Mouse (Mus musculus) frontal cortex, postnatal 25 days (tissue): ENCODE results near the gene Tarsl2.
A peak's percentile ranks its signal among the peaks of the same experiment; 100 is the strongest.

ENCODE experiments used
- DNase-seq, 2 experiments: peaks; one replicate each; pipeline ENCODE4 v3.0.0; 2022; ENCODE audit warnings: low spot score in 2 of 2

Tarsl2 gene

GRCm38 (mm10) chr7:65650662-65651061, 6.0 kb downstream of the Tarsl2 start:
- no peak for DNase-seq

DNA sequence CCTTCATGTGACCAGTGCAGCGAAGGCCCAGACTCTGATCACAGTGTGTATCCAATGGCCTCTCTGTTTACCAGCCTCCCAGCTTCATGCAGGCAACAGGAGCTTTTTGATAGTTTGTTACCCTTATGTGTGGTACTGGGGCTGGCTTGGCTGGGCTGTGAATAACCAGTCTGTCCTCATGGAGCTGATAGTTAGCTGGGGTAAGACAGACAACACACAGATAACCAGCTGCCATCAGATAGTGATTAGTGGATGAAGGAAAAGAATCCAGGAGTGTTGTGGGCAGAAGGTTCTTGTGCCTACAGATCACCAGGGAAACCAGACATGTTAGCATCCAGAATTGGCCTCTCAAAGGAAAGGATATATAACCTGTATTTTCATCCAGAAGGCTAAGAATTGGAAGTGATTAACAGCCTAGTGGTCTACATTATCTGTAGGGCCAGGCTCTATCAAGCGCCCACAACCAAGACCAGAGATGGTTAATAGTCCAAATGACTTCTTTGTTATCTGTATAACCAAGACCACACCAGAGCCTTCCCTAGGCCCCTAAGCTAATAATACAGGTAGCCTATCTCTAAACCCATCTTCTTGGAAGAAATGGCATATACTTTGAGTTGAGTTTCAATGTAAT, 12.9 kb downstream of the Tarsl2 start:
- no peak for DNase-seq

DNA sequence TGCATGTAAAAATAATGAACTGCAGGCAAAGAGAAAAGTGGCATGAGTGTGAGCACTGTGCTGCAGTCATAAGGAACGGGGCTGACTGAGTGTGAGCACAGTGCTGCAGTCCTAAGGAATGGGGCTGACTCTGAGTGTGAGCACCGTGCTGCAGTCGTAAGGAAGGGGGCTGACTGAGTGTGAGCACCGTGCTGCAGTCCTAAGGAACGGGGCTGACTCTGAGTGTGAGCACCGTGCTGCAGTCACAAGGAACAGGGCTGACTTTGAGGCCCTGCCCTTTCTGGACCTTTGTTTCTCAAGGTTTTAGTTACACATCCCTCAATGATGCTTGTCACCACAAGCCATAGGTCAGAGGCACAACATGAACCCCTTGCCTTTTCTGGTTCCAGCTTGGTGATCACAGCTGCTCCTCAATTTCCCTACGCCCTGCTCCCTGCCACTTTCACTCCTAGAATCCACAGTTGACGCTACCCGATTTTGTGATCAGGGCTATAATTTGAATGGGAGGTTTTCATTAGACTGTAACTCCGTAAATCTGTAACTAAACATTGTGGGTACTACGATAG, 18.6 kb downstream of the Tarsl2 start:
- DNase-seq: no peak

- no peak for DNase-seq
These were observed 19.2 kb downstream of the Tarsl2 start for GRCm38 (mm10) chr7:65663886-65664285.

GRCm38 (mm10) chr7:65667491-65667890, 22.8 kb downstream of the Tarsl2 start:
- DNase-seq: no peak

DNA sequence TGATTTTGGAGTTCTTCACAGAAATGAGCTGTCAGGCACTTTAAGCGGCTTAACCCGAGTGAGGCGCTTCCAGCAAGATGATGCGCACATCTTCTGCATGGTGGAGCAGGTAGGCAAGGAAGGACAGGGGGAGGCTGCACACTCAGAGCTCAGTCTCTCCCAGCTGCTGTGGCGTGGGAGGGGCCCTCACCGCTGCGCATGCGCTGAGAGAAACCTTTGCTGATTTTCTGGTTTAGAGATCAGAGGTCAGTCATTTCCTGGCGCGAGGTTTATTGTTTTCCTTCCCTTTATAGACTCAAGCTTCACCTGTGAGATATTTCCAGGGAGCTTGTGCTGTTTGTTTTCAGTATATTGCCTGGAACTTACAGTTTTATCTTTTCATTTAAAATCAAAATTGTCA, 33.4 kb downstream of the Tarsl2 start:
- DNase-seq: no peak

DNA sequence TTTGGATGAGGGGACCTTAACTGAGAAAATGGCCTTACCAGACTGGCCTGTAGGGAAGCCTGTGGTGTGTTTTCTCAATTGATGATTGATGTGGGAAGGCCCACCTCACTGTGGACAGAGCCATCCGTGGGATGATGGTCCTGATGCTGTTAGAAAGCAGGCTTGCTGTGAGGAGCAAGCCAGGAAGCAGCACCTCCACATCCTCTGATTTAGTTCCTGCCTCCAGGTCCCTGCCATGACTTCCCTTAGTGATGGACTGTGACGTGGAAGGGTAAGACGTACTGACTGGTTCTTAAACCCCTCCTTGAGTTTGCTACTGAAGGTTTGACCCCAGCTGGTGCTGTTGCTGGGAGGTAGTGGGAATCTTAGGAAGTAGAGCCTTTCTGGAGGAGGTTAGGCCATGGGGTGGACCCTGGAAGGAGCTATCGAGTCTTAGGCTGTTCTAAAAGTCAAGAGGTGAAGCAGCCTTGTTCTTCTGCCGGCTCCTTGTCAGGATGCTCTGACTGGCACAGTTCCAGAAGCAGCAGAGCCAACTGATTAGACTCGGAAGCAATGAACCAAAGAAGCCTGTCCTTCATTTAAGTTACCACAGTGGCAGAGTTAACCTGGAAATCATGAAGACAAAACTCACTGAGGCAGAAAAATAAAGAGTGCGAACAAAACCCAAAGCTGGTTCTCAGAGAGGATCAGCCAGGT, 34.4 kb downstream of the Tarsl2 start:
- DNase-seq: no peak

- no peak for DNase-seq
These were observed 36.5 kb downstream of the Tarsl2 start for GRCm38 (mm10) chr7:65681166-65681565.

DNA sequence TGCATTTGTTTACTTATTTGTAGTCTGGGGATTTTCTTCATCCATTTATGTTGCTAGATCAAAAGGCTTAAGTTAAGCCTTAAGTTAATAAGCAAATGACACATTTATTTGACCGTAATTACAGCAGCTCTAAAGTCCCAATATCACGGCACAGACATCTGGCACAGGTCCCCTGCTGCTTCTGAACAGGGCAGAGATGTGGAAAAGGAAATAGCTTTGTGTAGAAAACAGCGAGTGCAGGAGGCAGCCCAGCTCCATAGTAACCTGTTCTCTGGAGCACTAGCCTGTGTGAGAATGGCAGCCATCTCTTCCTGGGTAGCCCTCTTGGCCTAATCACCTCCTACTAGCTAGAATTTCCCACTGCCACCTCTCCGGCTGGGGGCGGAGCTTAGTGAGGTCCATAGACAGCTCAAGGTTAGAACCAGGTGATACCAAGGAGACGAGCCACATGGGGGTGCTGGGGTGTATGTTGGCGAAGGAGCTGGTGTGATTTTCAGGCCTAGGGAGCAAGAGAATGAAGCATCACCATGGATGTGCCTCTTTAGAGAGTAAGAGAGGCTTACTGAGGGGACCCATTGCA, 39.6 kb downstream of the Tarsl2 start:
- no peak for DNase-seq

DNA sequence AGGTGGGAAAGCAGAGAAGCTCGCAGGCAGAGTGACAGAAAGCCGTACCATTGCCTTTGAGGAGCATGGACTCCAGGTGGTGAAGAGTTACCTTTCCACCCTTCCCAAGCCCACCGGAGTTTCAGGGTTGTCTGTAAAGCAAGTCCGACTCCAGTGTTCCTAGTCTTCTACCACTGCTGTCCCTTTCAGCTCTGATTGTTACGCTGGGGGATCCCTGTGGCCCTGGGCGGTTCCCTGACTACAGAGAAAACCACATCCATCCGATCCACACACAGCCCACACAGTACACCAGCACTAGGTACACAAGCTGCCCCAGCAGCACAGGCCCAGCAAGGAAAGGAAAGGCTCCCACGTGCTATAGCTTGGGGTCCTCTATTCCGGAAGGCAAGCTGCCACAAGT, 42.0 kb downstream of the Tarsl2 start:
- no peak for DNase-seq

DNA sequence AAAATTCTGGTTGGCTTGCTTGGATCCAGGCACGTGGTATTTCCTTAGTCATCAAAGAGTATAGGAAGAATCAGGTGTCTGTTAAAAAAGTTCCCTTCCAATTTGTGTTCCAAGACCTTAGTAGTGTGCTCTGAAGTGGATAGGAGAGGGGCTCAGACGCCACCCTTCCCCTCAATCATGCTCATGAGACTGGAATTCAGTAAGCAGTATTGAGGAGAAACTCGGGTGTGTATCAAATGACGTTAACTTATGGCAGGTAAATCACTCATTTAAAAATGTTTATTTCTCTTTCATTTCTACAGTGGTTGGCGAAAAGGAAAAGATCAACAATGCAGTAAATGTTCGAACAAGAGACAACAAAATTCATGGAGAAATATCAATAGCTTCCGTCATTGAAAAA, 46.2 kb downstream of the Tarsl2 start, which contains the start of gene Tm2d3:
TSS of gene Tm2d3 (plus strand) at position 301 of the 400 bp plus-strand sequence.
- DNase-seq: no peak

GRCm38 (mm10) chr7:65691929-65692605, 47.4 kb downstream of the Tarsl2 start:
- DNase-seq: no peak

- DNase-seq: no peak
These were observed 48.2 kb downstream of the Tarsl2 start for GRCm38 (mm10) chr7:65692883-65693282.

DNA sequence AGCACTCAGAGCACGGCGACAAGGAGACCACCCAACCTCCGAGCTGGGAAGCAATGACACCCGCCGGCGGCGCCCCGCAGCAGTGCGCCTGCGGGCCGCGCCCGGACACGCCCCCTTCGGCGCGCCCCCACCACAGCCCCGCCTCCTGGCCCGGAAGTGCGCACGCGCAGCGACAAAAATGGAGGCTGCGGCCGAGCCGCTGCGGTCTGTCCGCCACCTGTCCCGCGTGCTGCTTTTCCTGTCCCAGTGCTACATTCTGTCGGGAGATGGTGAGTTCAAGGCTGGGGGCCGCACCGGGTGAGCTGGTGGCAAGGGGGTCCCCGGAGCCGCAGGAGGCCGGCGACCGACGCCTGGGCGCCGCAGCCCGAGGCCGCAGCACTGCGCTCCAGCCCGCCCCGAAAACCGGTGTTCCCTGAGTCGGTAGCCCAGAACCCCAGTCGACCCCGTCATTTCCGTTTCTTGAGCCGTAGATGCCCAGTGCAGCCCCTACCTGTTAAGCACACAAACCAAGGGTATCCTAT, 48.7 kb downstream of the Tarsl2 start:
- DNase-seq: peak; percentile 69 to 80

DNA sequence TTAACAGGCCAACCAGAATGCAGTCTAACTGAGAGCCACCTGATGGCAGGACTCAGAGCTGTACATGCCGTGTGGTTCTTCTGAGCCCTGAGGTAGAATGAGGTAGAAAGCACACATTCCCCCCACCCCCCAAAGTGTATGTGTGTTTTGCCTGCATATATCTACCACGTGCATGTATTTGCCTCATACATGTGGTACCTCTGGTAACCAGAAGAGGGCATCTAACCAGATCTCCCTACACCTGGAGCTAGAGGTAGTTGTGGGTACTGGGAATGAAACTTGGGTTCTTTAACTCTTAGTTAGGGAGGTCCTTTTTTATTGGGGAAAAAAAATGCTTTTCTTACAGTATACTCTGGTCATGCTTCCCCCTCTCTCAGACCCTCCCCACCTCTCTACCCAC, 51.8 kb downstream of the Tarsl2 start:
- DNase-seq: no peak

GRCm38 (mm10) chr7:65702076-65702475, 57.4 kb downstream of the Tarsl2 start:
- no peak for DNase-seq

- DNase-seq: peak; percentile 78 to 90
These were observed 60.1 kb downstream of the Tarsl2 start for GRCm38 (mm10) chr7:65704818-65705242.

DNA sequence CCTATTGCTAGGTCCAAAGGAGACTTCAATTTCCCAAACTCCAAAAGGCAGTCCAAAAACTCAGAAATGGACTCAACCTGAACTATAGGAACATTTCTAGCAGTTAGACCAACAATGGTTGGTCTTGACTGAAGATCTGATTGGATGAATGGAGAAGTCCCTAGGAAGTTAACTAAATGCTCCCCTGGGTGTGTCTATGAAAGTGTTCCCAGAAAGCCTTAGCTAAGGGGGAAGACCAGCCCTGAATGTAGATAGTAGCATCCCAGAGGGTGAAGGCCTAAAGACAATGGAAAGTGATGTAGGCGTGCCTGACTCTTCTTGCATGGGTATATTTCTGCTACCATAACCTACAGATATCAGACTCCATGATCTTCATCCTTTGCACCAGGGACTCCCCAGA, 63.8 kb downstream of the Tarsl2 start:
- DNase-seq: no peak

- DNase-seq: no peak
These were observed 65.6 kb downstream of the Tarsl2 start for GRCm38 (mm10) chr7:65710301-65710700.

- DNase-seq: no peak
These were observed 69.1 kb downstream of the Tarsl2 start for GRCm38 (mm10) chr7:65713782-65714181.

GRCm38 (mm10) chr7:65714304-65714703, 69.6 kb downstream of the Tarsl2 start:
- DNase-seq: no peak

GRCm38 (mm10) chr7:65734024-65734423, 89.3 kb downstream of the Tarsl2 start:
- no peak for DNase-seq
